In the genomic region with DNA sequence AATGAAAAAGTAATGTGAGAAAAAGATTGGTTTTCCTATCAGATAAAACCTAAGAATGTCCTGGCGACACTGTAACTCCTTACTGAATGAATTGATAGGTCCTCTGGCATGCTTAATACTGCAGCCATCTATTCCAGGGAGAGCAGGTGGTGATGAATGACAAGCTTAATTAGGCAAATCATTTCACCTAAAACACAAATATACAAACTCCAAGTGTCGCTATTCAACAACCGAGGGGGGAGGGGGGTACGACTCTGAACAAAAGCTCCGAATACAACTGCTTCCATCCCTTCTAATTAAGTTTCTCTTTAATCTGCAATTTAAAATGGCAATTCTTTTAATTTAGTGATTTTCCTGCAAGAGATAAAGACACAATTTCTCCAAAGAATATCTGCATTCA, we compare ENCODE assay signal across 28 mouse cellular contexts.
"Had no signal": no experiment of that assay in that cellular context is flagged by ENCODE, and none has a peak within 500 bp of the region (broad histone marks: within the 10 kb centered on the region; RNA-seq: fewer than 3 reads in every experiment).

No protein-coding gene starts in this region.

- ATAC-seq: hindbrain, embryonic 16.5 days; inflammation-experienced regulatory T-cells, adult 6 months; intestine, embryonic 15.5 days; intestine, postnatal 0 days had no signal

- H3K9me3 ChIP-seq: heart, embryonic 10.5 days; heart, embryonic 12.5 days; hindbrain, embryonic 10.5 days; hindbrain, embryonic 12.5 days; intestine, embryonic 15.5 days; limb, embryonic 10.5 days; limb, embryonic 12.5 days; liver, embryonic 13.5 days; liver, embryonic 15.5 days had no signal

- H3K4me3 ChIP-seq: gastrocnemius, adult 2 months; heart, embryonic 10.5 days; heart, embryonic 12.5 days; hindbrain, embryonic 10.5 days; hindbrain, embryonic 12.5 days; intestine, embryonic 15.5 days; layer of hippocampus, adult 2 months; left cerebral cortex, adult 2 months; limb, embryonic 10.5 days; limb, embryonic 12.5 days; liver, embryonic 13.5 days; liver, embryonic 15.5 days had no signal

- DNase-seq: gastrocnemius, adult 2 months; gastrocnemius, postnatal 10 days; gastrocnemius, postnatal 25 days; heart, adult 18-20 months; heart, postnatal 10 days; heart, postnatal 4 days; kidney, adult 18-20 months; kidney, adult 8-10 months; kidney, postnatal 10 days; kidney, postnatal 25 days; kidney, postnatal 4 days; liver; liver, embryonic 13.5 days had no signal

- H3K27me3 ChIP-seq: hindbrain, embryonic 12.5 days; intestine, embryonic 15.5 days; liver, embryonic 13.5 days; liver, embryonic 15.5 days had no signal

- H3K9ac ChIP-seq: heart, embryonic 12.5 days; hindbrain, embryonic 12.5 days; hindbrain, embryonic 14.5 days; intestine, embryonic 15.5 days; liver, embryonic 13.5 days; liver, embryonic 15.5 days had no signal

- H3K27ac ChIP-seq: gastrocnemius, adult 2 months; heart, embryonic 10.5 days; hindbrain, embryonic 12.5 days; hindbrain, embryonic 14.5 days; intestine, embryonic 15.5 days; layer of hippocampus, adult 2 months; left cerebral cortex, adult 2 months; limb, embryonic 12.5 days; liver, embryonic 13.5 days; liver, embryonic 15.5 days had no signal

- H3K4me2 ChIP-seq: heart, embryonic 12.5 days; hindbrain, embryonic 12.5 days; hindbrain, embryonic 14.5 days; intestine, embryonic 15.5 days; limb, embryonic 12.5 days; liver, embryonic 11.5 days; liver, embryonic 13.5 days; liver, embryonic 15.5 days had no signal
